Mouse (Mus musculus): ENCODE data around the gene Mbnl1. TPM values are rescaled to one million over a fixed set of nuclear protein-coding genes. Genes with fewer than 3 reads are reported as not detected.

Mbnl1 gene
- total RNA-seq (2012; rRNA removed) (249 and 276 TPM in 2 replicates), total RNA-seq (2014; rRNA removed) (332 and 386 TPM in 2 replicates), polyA plus RNA-seq (2012; ENCODE audit: insufficient read length, low read depth) (151 and 174 TPM in 2 replicates)

DNA sequence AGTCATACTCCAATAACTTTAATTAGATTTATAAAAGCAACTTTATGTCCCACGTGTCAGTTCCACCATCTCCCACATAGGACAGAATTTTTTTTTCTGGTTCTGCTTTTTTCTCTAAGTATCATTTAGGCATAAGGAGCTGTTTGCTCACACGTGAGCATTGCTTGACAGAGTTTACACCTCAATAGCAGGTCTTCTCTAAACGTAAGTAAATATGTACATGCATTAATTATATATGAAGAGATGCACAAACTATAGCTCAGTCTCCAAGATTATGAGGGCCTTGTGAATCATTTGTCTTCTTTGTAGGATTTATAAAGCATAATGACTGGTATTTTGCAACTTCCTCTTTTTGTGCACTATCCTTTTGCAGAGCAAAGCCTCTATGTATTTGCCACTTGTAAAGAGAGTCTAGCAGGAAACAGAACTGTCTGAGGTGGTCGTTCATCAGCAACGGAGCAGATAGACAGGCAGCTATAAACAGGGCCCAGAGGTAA, at the start of gene Mbnl1:
TSS of gene Mbnl1 (plus strand) at position 150 of the 497 bp plus-strand sequence.
- dilution Hi-C loops (cut with MboI; ENCODE audit: extremely low pct_ligation_motif_present, extremely low pct_unique_long_range_greater_than_20kb, low sequenced_read_pairs), result no loop called here
- Histone ChIP-seq H3K36me3 (replicated peaks in 1 of 2; ENCODE audit: control insufficient read depth in 1 of 2, insufficient read depth in 1 of 2, low read length in 1 of 2) (no peaks in the 10 kb centered on the region), H3K4me2 (ENCODE audit: insufficient read depth, low read depth, poor library complexity, severe bottlenecking) (peak within 1 kb of the TSS; percentile 88), H3K27me3 (replicated peaks) (no peaks in the 10 kb centered on the region), H3K9me3 (replicated peaks; ENCODE audit: low read length) (no peaks in the 10 kb centered on the region), H3K9ac (ENCODE audit: insufficient read depth, low read depth) (peak within 1 kb of the TSS; percentile 98), H3K4me3 (replicated peaks in 1 of 3; ENCODE audit: low read depth in 2 of 3, low read length in 2 of 3, poor library complexity in 1 of 3) (peak within 1 kb of the TSS; percentile 59 to 79 (median 69)), H3K4me1 (ENCODE audit: control insufficient read depth in 1 of 2, insufficient read depth in 2 of 2) (peaks cover 0 to 32% of the 10 kb centered on the region in 2 experiments; a peak in 2 of 4 replicates), H3K79me2 (replicated peaks; ENCODE audit: control insufficient read depth, extremely low read depth, insufficient read depth, poor library complexity, severe bottlenecking) (peaks cover 25% of the 10 kb centered on the region), H3K27ac (ENCODE audit: insufficient read depth, low read depth) (peak within 1 kb of the TSS; percentile 69)
- DNase-seq (ENCODE audit: extremely low read depth), result peak; percentile 77
- TF ChIP-seq EP300 (IDR thresholded peaks at IDR 0.05; ENCODE audit: low read length) (peak; percentile 28; the same call in 1 of the 2 replicates), CHD1 (IDR thresholded peaks at IDR 0.05; ENCODE audit: low read depth, low read length) (peak; percentile 78; the same call in 1 of the 2 replicates), TBP (conservative IDR thresholded peaks at IDR 0.05; ENCODE audit: low read depth, low read length) (peak; percentile 90), BHLHE40 (IDR thresholded peaks at IDR 0.05; ENCODE audit: low read depth, low read length) (peak; percentile 87), ZKSCAN1 (IDR thresholded peaks at IDR 0.05; ENCODE audit: borderline replicate concordance, low read depth, low read length) (no peak), CTCF (conservative IDR thresholded peaks at IDR 0.05 in 1 of 2, IDR thresholded peaks at IDR 0.05 in 1 of 2; ENCODE audit: low read depth in 2 of 2, low read length in 2 of 2) (no peak), POLR2A (IDR thresholded peaks at IDR 0.05; ENCODE audit: low read depth, low read length) (peak; percentile 59; the same call in 1 of the 2 replicates)
- in situ Hi-C loops (cut with MboI; ENCODE audit: low pct_ligation_motif_present, low pct_unique_long_range_greater_than_20kb, low sequenced_read_pairs), result no loop called here

DNA sequence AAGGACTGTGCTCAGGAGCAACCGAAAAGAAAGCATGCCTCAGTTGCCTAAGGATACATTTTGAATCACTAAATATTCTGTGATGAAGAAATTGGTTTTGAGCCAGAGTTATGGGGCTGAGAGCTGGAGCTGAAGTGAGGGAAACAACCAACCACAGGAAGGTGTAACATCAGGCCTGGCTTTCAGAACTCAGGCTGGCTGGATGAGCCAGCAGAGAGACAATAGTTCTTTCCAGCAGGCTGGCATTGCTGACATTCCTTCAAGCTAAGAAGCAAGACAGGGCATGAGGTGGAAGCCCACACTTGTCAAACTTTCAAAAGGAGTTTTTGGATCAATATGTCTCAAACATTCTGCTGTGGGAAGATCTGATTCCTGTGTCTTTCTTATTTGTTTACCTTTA, 48.5 kb upstream of the Mbnl1 start:
- H3K27ac ChIP-seq (ENCODE audit: insufficient read depth, low read depth), result no peak overlapping the region
- in situ Hi-C loops (cut with MboI; ENCODE audit: low pct_ligation_motif_present, low pct_unique_long_range_greater_than_20kb, low sequenced_read_pairs), result no loop called here

DNA sequence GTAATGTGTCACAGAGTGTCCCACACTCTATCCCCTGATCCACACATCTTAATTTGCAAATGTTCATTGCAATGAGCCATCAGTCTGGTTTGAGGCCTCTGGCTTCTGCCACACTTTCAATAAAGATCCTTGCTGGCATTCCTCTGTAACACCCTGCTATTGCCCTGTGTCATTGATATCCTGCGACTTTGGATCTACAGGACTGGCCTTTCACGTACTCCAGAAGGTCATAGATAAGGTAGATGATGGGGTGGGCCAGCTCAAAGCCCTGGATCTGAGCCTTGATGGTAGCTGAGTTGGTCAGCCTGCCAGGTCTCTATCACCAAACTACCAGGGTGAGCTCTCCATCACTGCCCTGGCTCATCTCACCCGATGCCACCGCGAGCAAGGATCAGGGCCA, 43.6 kb upstream of the Mbnl1 start:
- Histone ChIP-seq H3K79me2 (replicated peaks; ENCODE audit: control insufficient read depth, extremely low read depth, insufficient read depth, poor library complexity, severe bottlenecking) (no peaks in the 10 kb centered on the region), H3K4me3 (replicated peaks in 1 of 3; ENCODE audit: low read depth in 2 of 3, low read length in 2 of 3, poor library complexity in 1 of 3) (no peak overlapping the region), H3K27ac (ENCODE audit: insufficient read depth, low read depth) (peak overlapping the region; percentile 17; the same call in 1 of the 2 replicates), H3K9ac (ENCODE audit: insufficient read depth, low read depth) (no peak overlapping the region), H3K4me2 (ENCODE audit: insufficient read depth, low read depth, poor library complexity, severe bottlenecking) (no peak overlapping the region), H3K9me3 (replicated peaks; ENCODE audit: low read length) (no peaks in the 10 kb centered on the region), H3K36me3 (replicated peaks in 1 of 2; ENCODE audit: control insufficient read depth in 1 of 2, insufficient read depth in 1 of 2, low read length in 1 of 2) (no peaks in the 10 kb centered on the region), H3K4me1 (ENCODE audit: control insufficient read depth in 1 of 2, insufficient read depth in 2 of 2) (no peaks in the 10 kb centered on the region), H3K27me3 (replicated peaks) (no peaks in the 10 kb centered on the region)
- dilution Hi-C loops (cut with MboI; ENCODE audit: extremely low pct_ligation_motif_present, extremely low pct_unique_long_range_greater_than_20kb, low sequenced_read_pairs), result no loop called here
- DNase-seq (ENCODE audit: extremely low read depth), result no peak
- no peak for TF ChIP-seq RAD21 (IDR thresholded peaks at IDR 0.05; ENCODE audit: low read depth, low read length)
- TF ChIP-seq EP300 (IDR thresholded peaks at IDR 0.05; ENCODE audit: low read length), result no peak
- TF ChIP-seq NRF1 (IDR thresholded peaks at IDR 0.05; ENCODE audit: low read depth, low read length), result no peak
- in situ Hi-C loops (cut with MboI; ENCODE audit: low pct_ligation_motif_present, low pct_unique_long_range_greater_than_20kb, low sequenced_read_pairs), result no loop called here

More for the DNA sequence above, 48.5 kb upstream of the Mbnl1 start:
- H3K27me3 ChIP-seq (replicated peaks), result no peaks in the 10 kb centered on the region
- no peak overlapping the region for H3K4me2 ChIP-seq (ENCODE audit: insufficient read depth, low read depth, poor library complexity, severe bottlenecking)
- no peak for DNase-seq (ENCODE audit: extremely low read depth)
- no peaks in the 10 kb centered on the region for H3K4me1 ChIP-seq (ENCODE audit: control insufficient read depth in 1 of 2, insufficient read depth in 2 of 2)
- H3K9ac ChIP-seq (ENCODE audit: insufficient read depth, low read depth), result no peak overlapping the region
- no peaks in the 10 kb centered on the region for H3K79me2 ChIP-seq (replicated peaks; ENCODE audit: control insufficient read depth, extremely low read depth, insufficient read depth, poor library complexity, severe bottlenecking)
- H3K9me3 ChIP-seq (replicated peaks; ENCODE audit: low read length), result no peaks in the 10 kb centered on the region
- dilution Hi-C loops (cut with MboI; ENCODE audit: extremely low pct_ligation_motif_present, extremely low pct_unique_long_range_greater_than_20kb, low sequenced_read_pairs), result no loop called here
- TF ChIP-seq ZNF384 (IDR thresholded peaks at IDR 0.05; ENCODE audit: low read depth, low read length) (no peak), MXI1 (IDR thresholded peaks at IDR 0.05; ENCODE audit: low read depth, low read length) (no peak), SIN3A (IDR thresholded peaks at IDR 0.05; ENCODE audit: low read length) (no peak), MAZ (IDR thresholded peaks at IDR 0.05; ENCODE audit: low read depth, low read length) (no peak), SMC3 (IDR thresholded peaks at IDR 0.05; ENCODE audit: low read depth, low read length) (no peak), CHD1 (IDR thresholded peaks at IDR 0.05; ENCODE audit: low read depth, low read length) (no peak), MAX (IDR thresholded peaks at IDR 0.05; ENCODE audit: low read length) (no peak), MEF2A (IDR thresholded peaks at IDR 0.05; ENCODE audit: borderline replicate concordance, low read depth, low read length) (no peak), RAD21 (IDR thresholded peaks at IDR 0.05; ENCODE audit: low read depth, low read length) (no peak), UBTF (IDR thresholded peaks at IDR 0.05; ENCODE audit: low read depth, low read length) (no peak), GABPA (IDR thresholded peaks at IDR 0.05; ENCODE audit: insufficient replicate concordance, low read depth, low read length) (no peak), JUND (conservative IDR thresholded peaks at IDR 0.05; ENCODE audit: low read depth, low read length) (no peak), TCF12 (IDR thresholded peaks at IDR 0.05; ENCODE audit: low read depth, low read length) (no peak)
- H3K4me3 ChIP-seq (replicated peaks in 1 of 3; ENCODE audit: low read depth in 2 of 3, low read length in 2 of 3, poor library complexity in 1 of 3), result no peak overlapping the region
- no peaks in the 10 kb centered on the region for H3K36me3 ChIP-seq (replicated peaks in 1 of 2; ENCODE audit: control insufficient read depth in 1 of 2, insufficient read depth in 1 of 2, low read length in 1 of 2)

Measured in CH12.LX (cell line).